Mouse (Mus musculus) natural killer cell, adult 2 months (primary cell): Measurements from ENCODE around the gene Smg6.
A peak's percentile ranks its signal among the peaks of the same experiment; 100 is the strongest.

Source experiments
- DNase-seq, 2 experiments: peaks; one replicate each; pipeline ENCODE4 v3.0.0; 2022; ENCODE audit warnings: low spot score in 2 of 2

Smg6 gene

GRCm38 (mm10) chr11:75147106-75147845 is 221.7 kb downstream of the Smg6 start:
- DNase-seq: no peak

- DNase-seq: no peak
These were observed 222.2 kb downstream of the Smg6 start for GRCm38 (mm10) chr11:75147846-75148168.

- no peak for DNase-seq
These were observed 222.9 kb downstream of the Smg6 start for GRCm38 (mm10) chr11:75148332-75149035.

GRCm38 (mm10) chr11:75150346-75150745 is 224.7 kb downstream of the Smg6 start:
- no peak for DNase-seq

- peak; percentile 44 to 58 for DNase-seq
These were observed 227.3 kb downstream of the Smg6 start for GRCm38 (mm10) chr11:75152603-75153557.

- DNase-seq: peak; percentile 63 to 80
These were observed 228.5 kb downstream of the Smg6 start for GRCm38 (mm10) chr11:75154053-75154585.

- DNase-seq: no peak
These were observed 230.4 kb downstream of the Smg6 start for GRCm38 (mm10) chr11:75155985-75156384.

- DNase-seq: no peak
These were observed 230.8 kb downstream of the Smg6 start for GRCm38 (mm10) chr11:75156416-75156815.

GRCm38 (mm10) chr11:75157037-75157436 is 231.4 kb downstream of the Smg6 start:
- DNase-seq: no peak

- DNase-seq: no peak
These were observed 232.3 kb downstream of the Smg6 start for GRCm38 (mm10) chr11:75157901-75158300.

GRCm38 (mm10) chr11:75158432-75158831 is 232.8 kb downstream of the Smg6 start:
- no peak for DNase-seq

GRCm38 (mm10) chr11:75159564-75159963 is 233.9 kb downstream of the Smg6 start:
- DNase-seq: peak in 1 of 2 experiments; percentile 32

GRCm38 (mm10) chr11:75160954-75161353 is 235.3 kb downstream of the Smg6 start:
- DNase-seq: no peak

- no peak for DNase-seq
These were observed 235.9 kb downstream of the Smg6 start for GRCm38 (mm10) chr11:75161417-75162008.

- DNase-seq: no peak
These were observed 237.0 kb downstream of the Smg6 start for GRCm38 (mm10) chr11:75162591-75163080.

- no peak for DNase-seq
These were observed 237.8 kb downstream of the Smg6 start for GRCm38 (mm10) chr11:75163379-75163778.

- DNase-seq: no peak
These were observed 238.4 kb downstream of the Smg6 start for GRCm38 (mm10) chr11:75164051-75164450.

- peak in 1 of 2 experiments; percentile 29 for DNase-seq
These were observed 239.1 kb downstream of the Smg6 start for GRCm38 (mm10) chr11:75164750-75165149.

- peak; percentile 74 to 80 for DNase-seq
These were observed 240.0 kb downstream of the Smg6 start for GRCm38 (mm10) chr11:75165441-75166192.

GRCm38 (mm10) chr11:75166193-75166842 is 240.7 kb downstream of the Smg6 start:
- DNase-seq: no peak
